Mouse (Mus musculus) CH12.LX (cell line): ENCODE data around the gene Map1b. TPM values are rescaled to one million over a fixed set of nuclear protein-coding genes. Genes with fewer than 3 reads are reported as not detected.

Experiments
- DNase-seq: peaks from one replicate; pipeline ENCODE4 v3.0.0-alpha.2; 2013; ENCODE audit errors: extremely low read depth
- H3K27ac ChIP-seq: 2 replicates; pipeline ENCODE4 v1.5.1; 2012; ENCODE audit warnings: low read depth, mild to moderate bottlenecking, control low read depth, moderate library complexity; ENCODE audit not compliant: insufficient read depth
- H3K27me3 ChIP-seq: replicated peaks from 2 replicates; pipeline ENCODE3; 2012; ENCODE audit warnings: inconsistent platforms
- H3K36me3 ChIP-seq, 2 experiments: replicated peaks in 1 of 2; 2 replicates each; pipeline versions ENCODE3 to v1.6.1; 2012; ENCODE audit warnings: inconsistent platforms in 1 of 2, low read length in 1 of 2, mild to moderate bottlenecking in 1 of 2, mixed read lengths in 1 of 2, moderate library complexity in 1 of 2; ENCODE audit not compliant: control insufficient read depth in 1 of 2, insufficient read depth in 1 of 2
- H3K4me1 ChIP-seq, 2 experiments: 2 replicates each; pipeline ENCODE4 v1.6.1; 2012; ENCODE audit warnings: inconsistent platforms in 1 of 2, moderate library complexity in 1 of 2; ENCODE audit not compliant: insufficient read depth in 2 of 2, control insufficient read depth in 1 of 2
- H3K4me2 ChIP-seq: 2 replicates; pipeline ENCODE4 v1.6.1; 2012; ENCODE audit warnings: low read depth, mild to moderate bottlenecking, control low read depth; ENCODE audit not compliant: poor library complexity, insufficient read depth, severe bottlenecking
- H3K4me3 ChIP-seq, 3 experiments: fragments of 150-350 bp in 1 of 3; sonication (generic) in 1 of 3; replicated peaks in 1 of 3; 2 replicates each; pipeline versions ENCODE3 to v1.5.1; 2011 to 2012; ENCODE audit warnings: low read depth in 2 of 3, low read length in 2 of 3, mild to moderate bottlenecking in 2 of 3, moderate library complexity in 2 of 3, control low read depth in 1 of 3, improper control_type of control experiment in 1 of 3, inconsistent platforms in 1 of 3, mixed read lengths in 1 of 3; ENCODE audit not compliant: poor library complexity in 1 of 3
- H3K79me2 ChIP-seq: replicated peaks from 2 replicates; pipeline ENCODE4 v1.6.1; 2012; ENCODE audit warnings: mild to moderate bottlenecking, moderate library complexity; ENCODE audit not compliant: control insufficient read depth, poor library complexity, insufficient read depth, severe bottlenecking; ENCODE audit errors: extremely low read depth
- H3K9ac ChIP-seq: 2 replicates; pipeline ENCODE4 v1.6.1; 2012; ENCODE audit warnings: low read depth, mild to moderate bottlenecking, control low read depth, moderate library complexity; ENCODE audit not compliant: insufficient read depth
- H3K9me3 ChIP-seq: replicated peaks from 2 replicates; pipeline ENCODE3; 2012; ENCODE audit warnings: low read length, inconsistent platforms, mixed read lengths
- BHLHE40 ChIP-seq: IDR thresholded peaks from 2 replicates; pipeline ENCODE4 v1.6.1; 2011; ENCODE audit warnings: mild to moderate bottlenecking, low read depth, low read length, improper control_type of control experiment
- CHD2 ChIP-seq: IDR thresholded peaks from 2 replicates; pipeline ENCODE4 v1.6.1; 2011; ENCODE audit warnings: low read length, improper control_type of control experiment
- CTCF ChIP-seq, 2 experiments: IDR thresholded peaks in 1 of 2; conservative IDR thresholded peaks in 1 of 2; 2 replicates each; pipeline ENCODE4 v1.5.1; 2011 to 2012; ENCODE audit warnings: low read depth in 2 of 2, low read length in 2 of 2, improper control_type of control experiment in 1 of 2, inconsistent platforms in 1 of 2, mild to moderate bottlenecking in 1 of 2, moderate library complexity in 1 of 2
- ELF1 ChIP-seq: IDR thresholded peaks from 2 replicates; pipeline ENCODE4 v1.6.1; 2014; ENCODE audit warnings: low read depth, mild to moderate bottlenecking, inconsistent platforms, low read length, improper control_type of control experiment
- GABPA ChIP-seq: IDR thresholded peaks from 2 replicates; pipeline ENCODE4 v1.6.1; 2012; ENCODE audit warnings: low read depth, low read length, improper control_type of control experiment, inconsistent platforms; ENCODE audit not compliant: insufficient replicate concordance
- HCFC1 ChIP-seq: IDR thresholded peaks from 2 replicates; pipeline ENCODE4 v1.6.1; 2012; ENCODE audit warnings: low read depth, mild to moderate bottlenecking, inconsistent platforms, low read length, improper control_type of control experiment
- JUN ChIP-seq: IDR thresholded peaks from 2 replicates; pipeline ENCODE4 v1.6.1; 2011; ENCODE audit warnings: low read depth, mild to moderate bottlenecking, low read length, improper control_type of control experiment, moderate library complexity; ENCODE audit not compliant: insufficient read depth
- JUND ChIP-seq: conservative IDR thresholded peaks from 2 replicates; pipeline ENCODE4 v1.6.1; 2011; ENCODE audit warnings: low read depth, low read length, improper control_type of control experiment
- KAT2A ChIP-seq: IDR thresholded peaks from 2 replicates; pipeline ENCODE4 v1.6.1; 2012; ENCODE audit warnings: low read length, improper control_type of control experiment, inconsistent platforms; ENCODE audit not compliant: insufficient replicate concordance
- MAFK ChIP-seq: IDR thresholded peaks from 2 replicates; pipeline ENCODE4 v1.6.1; 2011; ENCODE audit warnings: low read length, improper control_type of control experiment; ENCODE audit not compliant: insufficient replicate concordance
- MAZ ChIP-seq: IDR thresholded peaks from 2 replicates; pipeline ENCODE4 v1.6.1; 2012; ENCODE audit warnings: low read depth, mild to moderate bottlenecking, inconsistent platforms, low read length, improper control_type of control experiment, moderate library complexity
- MXI1 ChIP-seq: IDR thresholded peaks from 2 replicates; pipeline ENCODE4 v1.6.1; 2011; ENCODE audit warnings: mild to moderate bottlenecking, low read depth, low read length, improper control_type of control experiment
- MYC ChIP-seq: IDR thresholded peaks from 2 replicates; pipeline ENCODE4 v1.6.1; 2011; ENCODE audit warnings: low read depth, mild to moderate bottlenecking, improper control_type of control experiment, low read length
- NELFE ChIP-seq: IDR thresholded peaks from 2 replicates; pipeline ENCODE4 v1.6.1; 2011; ENCODE audit warnings: low read depth, low read length, improper control_type of control experiment
- NRF1 ChIP-seq: IDR thresholded peaks from 2 replicates; pipeline ENCODE4 v1.6.1; 2014; ENCODE audit warnings: low read depth, mild to moderate bottlenecking, inconsistent platforms, low read length, improper control_type of control experiment, moderate library complexity
- PAX5 ChIP-seq: IDR thresholded peaks from 2 replicates; pipeline ENCODE4 v1.6.1; 2012; ENCODE audit warnings: low read length, inconsistent platforms, mixed read lengths
- POLR2A ChIP-seq: IDR thresholded peaks from 2 replicates; pipeline ENCODE4 v1.6.1; 2011; ENCODE audit warnings: low read depth, mild to moderate bottlenecking, improper control_type of control experiment, low read length
- POLR2AphosphoS2 ChIP-seq: IDR thresholded peaks from 2 replicates; pipeline ENCODE4 v1.6.1; 2011; ENCODE audit warnings: low read depth, low read length, improper control_type of control experiment
- RAD21 ChIP-seq: IDR thresholded peaks from 2 replicates; pipeline ENCODE4 v1.6.1; 2011; ENCODE audit warnings: low read depth, mild to moderate bottlenecking, low read length, improper control_type of control experiment, moderate library complexity
- RCOR1 ChIP-seq: conservative IDR thresholded peaks from 2 replicates; pipeline ENCODE4 v1.6.1; 2012; ENCODE audit warnings: low read depth, mild to moderate bottlenecking, inconsistent platforms, low read length, improper control_type of control experiment
- SMC3 ChIP-seq: IDR thresholded peaks from 2 replicates; pipeline ENCODE4 v1.6.1; 2011; ENCODE audit warnings: low read depth, low read length, improper control_type of control experiment
- TCF12 ChIP-seq: IDR thresholded peaks from 2 replicates; pipeline ENCODE4 v1.6.1; 2014; ENCODE audit warnings: low read depth, mild to moderate bottlenecking, inconsistent platforms, low read length, improper control_type of control experiment
- USF1 ChIP-seq: IDR thresholded peaks from 2 replicates; pipeline ENCODE4 v1.6.1; 2014; ENCODE audit warnings: low read depth, mild to moderate bottlenecking, inconsistent platforms, low read length, improper control_type of control experiment
- USF2 ChIP-seq: conservative IDR thresholded peaks from 2 replicates; pipeline ENCODE4 v1.6.1; 2011; ENCODE audit warnings: low read depth, low read length, improper control_type of control experiment
- ZKSCAN1 ChIP-seq: IDR thresholded peaks from 2 replicates; pipeline ENCODE4 v1.6.1; 2012; ENCODE audit warnings: low read depth, inconsistent platforms, low read length, improper control_type of control experiment, borderline replicate concordance
- ZMIZ1 ChIP-seq: IDR thresholded peaks from 2 replicates; pipeline ENCODE4 v1.6.1; 2012; ENCODE audit warnings: low read depth, mild to moderate bottlenecking, inconsistent platforms, low read length, improper control_type of control experiment
- dilution Hi-C: fragments of 300-500 bp; cut with MboI; formaldehyde crosslinking; loops from 2 replicates; pipeline ENCODE4 v1.14.3; 2020; ENCODE audit warnings: low sequenced_read_pairs; ENCODE audit not compliant: extremely low pct_unique_long_range_greater_than_20kb, extremely low pct_ligation_motif_present
- in situ Hi-C: fragments of 300-500 bp; cut with MboI; formaldehyde crosslinking; loops from 3 replicates; pipeline ENCODE4 v1.14.3; 2019; ENCODE audit warnings: low sequenced_read_pairs, low pct_ligation_motif_present, low pct_unique_long_range_greater_than_20kb, mixed read lengths
- polyA plus RNA-seq: library from polyadenylated mRNA; unstranded; fragments of >175 nt; gene quantifications from 2 replicates; pipeline ENCODE4 v1.2.1, GENCODE M21; 2012; ENCODE audit warnings: low read depth; ENCODE audit not compliant: insufficient read length
- total RNA-seq, 2 experiments: library from RNA; depleted of rRNA; stranded (reverse); fragments of 300-350 nt in 1 of 2; fragments of >200 nt in 1 of 2; gene quantifications; 2 replicates each; pipeline ENCODE4 v1.2.3; 2012 to 2014

Gene Map1b
- total and polyA plus RNA-seq, 3 experiments, result 0.04 to 0.08 TPM; not detected in 1

DNA sequence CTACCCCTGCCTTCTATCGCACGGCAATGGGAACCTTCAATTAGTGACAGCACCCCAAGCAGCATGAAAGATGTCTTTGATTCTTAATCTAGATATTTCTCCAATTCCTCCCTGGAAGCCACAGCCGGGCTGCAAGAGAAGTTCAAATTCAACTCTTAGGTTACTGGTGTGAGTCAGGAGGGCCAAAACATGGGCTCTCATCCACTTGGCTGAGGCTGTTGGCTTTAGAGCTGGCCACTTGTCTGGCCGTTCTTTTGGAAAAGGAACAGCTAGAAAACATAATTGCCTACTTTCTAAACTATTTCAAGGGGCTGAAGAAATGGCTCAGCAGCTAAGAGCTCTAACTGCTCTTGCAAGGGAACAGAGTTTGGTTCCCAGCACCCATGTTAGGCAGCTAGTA is 51.8 kb downstream of the Map1b start:
- no peaks in the 10 kb centered on the region for H3K36me3 ChIP-seq
- peaks cover 2% of the 10 kb centered on the region for H3K9me3 ChIP-seq
- no peak for DNase-seq
- no peak overlapping the region for H3K4me2 ChIP-seq
- no peaks in the 10 kb centered on the region for H3K79me2 ChIP-seq
- no peak overlapping the region for H3K4me3 ChIP-seq
- no peak overlapping the region for H3K9ac ChIP-seq
- no peak overlapping the region for H3K27ac ChIP-seq
- H3K4me1 ChIP-seq, result no peaks in the 10 kb centered on the region
- in situ Hi-C loops, result no loop called here
- dilution Hi-C loops, result no loop called here
- H3K27me3 ChIP-seq, result no peaks in the 10 kb centered on the region
- TF ChIP-seq MXI1, result no peak
- TF ChIP-seq USF1, result no peak
- no peak for TF ChIP-seq RAD21
- TF ChIP-seq PAX5, result no peak
- TF ChIP-seq HCFC1, result no peak
- TF ChIP-seq KAT2A, result no peak
- TF ChIP-seq CTCF (conservative IDR thresholded peaks at IDR 0.05 in 1 of 2, IDR thresholded peaks at IDR 0.05 in 1 of 2; ENCODE audit: low read depth in 2 of 2, low read length in 2 of 2), result no peak
- TF ChIP-seq TCF12, result no peak
- TF ChIP-seq USF2, result no peak
- no peak for TF ChIP-seq NRF1
- TF ChIP-seq, all 38 proteins: peak for 0

DNA sequence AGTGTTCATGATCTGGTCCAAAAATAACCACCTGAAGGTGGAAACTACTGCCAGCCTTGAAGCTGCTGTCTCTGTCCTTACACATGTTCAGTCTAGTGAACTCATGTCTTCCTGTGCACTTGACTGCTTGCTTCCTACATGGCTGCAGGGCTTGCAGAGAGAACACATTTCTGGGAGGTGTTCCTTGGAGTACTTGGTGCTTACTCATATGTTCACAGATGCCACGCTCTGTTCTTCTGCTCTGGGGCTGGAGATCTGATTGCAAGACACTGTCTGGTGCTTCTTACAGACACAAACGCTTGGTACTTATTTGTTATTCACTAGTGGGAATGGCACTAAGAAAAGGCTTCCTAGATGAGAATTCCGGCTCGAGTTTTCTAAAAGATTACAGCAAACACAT is 54.5 kb downstream of the Map1b start:
- Histone ChIP-seq H3K36me3 (no peaks in the 10 kb centered on the region), H3K27me3 (no peaks in the 10 kb centered on the region), H3K79me2 (no peaks in the 10 kb centered on the region), H3K9ac (no peak overlapping the region), H3K4me2 (no peak overlapping the region), H3K4me3 (no peak overlapping the region), H3K27ac (no peak overlapping the region), H3K4me1 (no peaks in the 10 kb centered on the region)
- dilution Hi-C loops (no loop called here), in situ Hi-C loops (no loop called here)
- DNase-seq, result no peak
- TF ChIP-seq MAFK (no peak), SMC3 (no peak), RCOR1 (no peak), POLR2A (no peak), JUND (no peak), KAT2A (no peak), HCFC1 (no peak), MAZ (no peak)
- TF ChIP-seq, all 38 proteins: peak for 0
- peaks cover 2% of the 10 kb centered on the region for H3K9me3 ChIP-seq

DNA sequence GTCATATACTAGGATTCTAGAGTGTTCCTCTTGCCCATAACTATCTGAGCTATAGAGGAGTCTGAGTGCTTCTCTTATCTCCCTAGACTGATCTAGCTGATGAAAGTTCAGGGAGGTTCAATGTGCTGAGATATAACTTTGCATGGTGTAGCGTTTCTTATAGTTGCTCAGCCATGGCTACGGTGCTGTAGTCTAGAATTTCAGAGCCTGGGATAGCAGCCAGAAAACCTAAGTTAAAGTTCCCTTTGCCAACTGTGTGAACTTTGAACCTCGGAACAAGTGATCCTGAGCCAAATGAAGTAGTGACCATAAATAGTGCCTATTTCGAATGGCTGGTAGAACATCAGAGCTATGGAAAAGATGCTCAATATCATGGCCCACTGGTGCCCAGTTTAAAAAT is 56.7 kb downstream of the Map1b start:
- Histone ChIP-seq H3K79me2 (no peaks in the 10 kb centered on the region), H3K27me3 (no peaks in the 10 kb centered on the region), H3K4me1 (no peaks in the 10 kb centered on the region), H3K4me3 (no peak overlapping the region), H3K36me3 (no peaks in the 10 kb centered on the region), H3K9me3 (peaks cover 2% of the 10 kb centered on the region), H3K4me2 (no peak overlapping the region), H3K27ac (no peak overlapping the region), H3K9ac (no peak overlapping the region)
- dilution Hi-C loops, result no loop called here
- in situ Hi-C loops, result no loop called here
- no peak for DNase-seq
- TF ChIP-seq CHD2 (no peak), RCOR1 (no peak), ZKSCAN1 (no peak), NRF1 (no peak), TCF12 (no peak), RAD21 (no peak), MXI1 (no peak), ZMIZ1 (no peak), POLR2A (no peak), SMC3 (no peak), ELF1 (no peak), POLR2AphosphoS2 (no peak), JUN (no peak), GABPA (no peak), NELFE (no peak), MYC (no peak), KAT2A (no peak), BHLHE40 (no peak)
